Mouse (Mus musculus): ENCODE measurements at regions not wholly inside any gene's neighbourhood (a gene's known extent, or its start where the extent isn't known, plus 50 kb on each side); places are given as distances from the start of the nearest gene placed in this dataset.

DNA sequence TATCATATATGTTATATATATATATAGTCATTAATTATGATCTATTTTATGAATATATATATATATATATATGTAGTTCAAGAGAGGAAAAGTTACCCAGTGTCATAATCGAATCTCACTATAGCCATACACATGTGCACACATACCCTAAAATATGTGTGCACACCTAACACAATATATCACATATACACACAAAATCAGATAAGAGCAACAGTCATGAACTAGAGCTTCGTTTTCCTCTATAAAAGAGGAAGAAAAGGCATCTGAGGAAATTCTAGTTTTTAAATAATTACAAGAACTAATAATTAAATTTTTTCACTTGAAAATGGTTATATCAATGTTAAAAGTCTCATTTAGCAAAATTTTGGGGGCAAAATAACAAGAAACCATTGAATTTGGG, 835.3 kb upstream of the Tbl1xr1 start:
- TF ChIP-seq CTCF (IDR thresholded peaks at IDR 0.05; ENCODE audit: low read depth, low read length) (no peak), POLR2A (IDR thresholded peaks at IDR 0.05; ENCODE audit: extremely low read depth, insufficient read depth, low read length) (no peak)
